Mouse (Mus musculus): ENCODE results near the gene Phactr1.

DNA sequence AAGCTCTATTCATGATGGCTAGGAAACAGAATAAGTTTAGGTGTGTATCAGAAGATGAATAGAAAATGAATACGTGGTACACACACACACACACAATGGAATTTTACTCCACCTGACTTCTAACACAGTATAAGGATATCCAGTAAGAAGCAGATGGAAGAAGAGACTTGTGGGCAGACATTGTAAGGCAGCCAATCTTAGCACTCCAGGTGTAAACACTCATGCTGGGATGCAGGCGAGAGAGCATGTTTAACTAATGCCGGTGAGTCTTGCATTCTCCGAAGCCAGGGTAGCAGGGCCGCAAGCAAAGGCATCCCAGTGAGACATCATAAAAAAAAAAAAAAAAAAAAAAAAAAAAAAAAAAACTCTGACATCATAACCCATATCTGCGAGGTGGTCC, 120.1 kb downstream of the Phactr1 start:
- TF ChIP-seq USF1 (IDR thresholded peaks at IDR 0.05; ENCODE audit: low read depth) (no peak), POLR2A (IDR thresholded peaks at IDR 0.05; ENCODE audit: insufficient read length, low read depth) (no peak), TCF12 (IDR thresholded peaks at IDR 0.05; ENCODE audit: insufficient read depth, poor library complexity, severe bottlenecking) (no peak), MAX (IDR thresholded peaks at IDR 0.05; ENCODE audit: low read depth) (no peak), REST (IDR thresholded peaks at IDR 0.05; ENCODE audit: insufficient read depth, insufficient read length) (no peak), MYOG (IDR thresholded peaks at IDR 0.05; ENCODE audit: control insufficient read depth in 1 of 3, insufficient read depth in 1 of 3, insufficient read length in 2 of 3, low read depth in 2 of 3) (no peak), TCF3 (IDR thresholded peaks at IDR 0.05; ENCODE audit: insufficient read length, low read depth) (no peak), POLR2AphosphoS2 (IDR thresholded peaks at IDR 0.05; ENCODE audit: insufficient read length, low read depth) (no peak)
